Mouse (Mus musculus) limb, embryonic 12.5 days (tissue): ENCODE results near the gene Filip1. TPM values are rescaled to one million over a fixed set of nuclear protein-coding genes. Genes with fewer than 3 reads are reported as not detected.

Source experiments
- ATAC-seq: fragments of 200-750 bp; cut with Nextera tagmentation; 2 replicates; pipeline ENCODE4 v1.8.0; 2017; ENCODE audit warnings: low read depth, moderate TSS enrichment; ENCODE audit not compliant: insufficient number of reproducible peaks, insufficient read depth, low FRiP score, low TSS enrichment
- H3K27ac ChIP-seq: fragments of 300-500 bp; sonication (generic); 2 replicates; pipeline ENCODE4 v1.5.1; 2016; ENCODE audit warnings: mild to moderate bottlenecking, moderate library complexity
- H3K27me3 ChIP-seq: fragments of 300-500 bp; sonication (generic); 2 replicates; pipeline ENCODE4 v1.6.1; 2016; ENCODE audit warnings: mild to moderate bottlenecking, moderate library complexity
- H3K36me3 ChIP-seq: fragments of 300-500 bp; sonication (generic); 2 replicates; pipeline ENCODE4 v1.6.1; 2016; ENCODE audit warnings: mild to moderate bottlenecking, moderate library complexity
- H3K4me1 ChIP-seq: fragments of 300-500 bp; sonication (generic); replicated peaks from 2 replicates; pipeline ENCODE4 v1.6.1; 2016
- H3K4me2 ChIP-seq: fragments of 300-500 bp; sonication (generic); 2 replicates; pipeline ENCODE4 v1.6.1; 2016; ENCODE audit warnings: mild to moderate bottlenecking, moderate library complexity
- H3K4me3 ChIP-seq: fragments of 300-500 bp; sonication (generic); replicated peaks from 2 replicates; pipeline ENCODE4 v1.5.1; 2016; ENCODE audit warnings: mild to moderate bottlenecking
- H3K9ac ChIP-seq: fragments of 300-500 bp; sonication (generic); replicated peaks from 2 replicates; pipeline ENCODE4 v1.6.1; 2016; ENCODE audit warnings: mild to moderate bottlenecking, moderate library complexity
- H3K9me3 ChIP-seq: fragments of 300-500 bp; sonication (generic); 2 replicates; pipeline ENCODE4 v1.6.1; 2016; ENCODE audit warnings: mild to moderate bottlenecking, moderate library complexity
- WGBS: fragments of 180-500 bp; shearing (Covaris S2); methylation state at CpG from one replicate; pipeline ENCODE4 v1.1.7; 2016; 5-methylcytosine and 5-hydroxymethylcytosine counted together
- polyA plus RNA-seq: library from polyadenylated mRNA; unstranded; fragments of >200 nt; fragmentation: Nextera tagmentation; extraction: Ambion mirVana; gene quantifications from 2 replicates; pipeline ENCODE4 v1.2.1, GENCODE M21; 2016

Filip1 gene
- polyA plus RNA-seq, 1 experiment from 2014 or later = 1.6 TPM

DNA sequence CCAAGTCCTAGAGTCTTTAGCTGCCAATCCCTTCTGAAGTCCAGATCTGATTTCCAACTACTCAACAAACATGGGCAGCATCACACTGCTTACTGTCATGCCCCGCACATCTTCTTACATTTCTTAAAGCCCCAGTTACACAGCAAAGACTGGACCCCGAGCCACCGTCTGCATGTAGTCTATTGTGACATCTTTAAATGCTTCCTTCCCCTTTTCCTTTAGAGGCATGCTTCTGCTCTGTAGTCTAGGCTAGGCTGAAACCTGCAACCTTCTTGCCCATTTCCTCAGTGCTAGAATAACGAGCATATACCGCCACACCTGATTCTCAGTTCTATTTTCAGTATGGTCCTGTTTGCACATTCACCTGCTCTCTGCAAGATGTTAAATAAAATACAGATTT is 196.2 kb downstream of the Filip1 start:
- Histone ChIP-seq H3K9ac (no peak overlapping the region), H3K9me3 (0 out of 2 replicates have a peak, but pooled peaks cover 10% of the 10 kb centered on the region), H3K27ac (no peak overlapping the region), H3K27me3 (no peaks in the 10 kb centered on the region), H3K4me3 (no peak overlapping the region), H3K36me3 (no peaks in the 10 kb centered on the region), H3K4me1 (0 out of 2 replicates have a peak, but pooled peaks cover 4% of the 10 kb centered on the region), H3K4me2 (no peak overlapping the region)
- 87% methylated on average over 5 of the region's 5 CpGs for WGBS
- no peak for ATAC-seq

DNA sequence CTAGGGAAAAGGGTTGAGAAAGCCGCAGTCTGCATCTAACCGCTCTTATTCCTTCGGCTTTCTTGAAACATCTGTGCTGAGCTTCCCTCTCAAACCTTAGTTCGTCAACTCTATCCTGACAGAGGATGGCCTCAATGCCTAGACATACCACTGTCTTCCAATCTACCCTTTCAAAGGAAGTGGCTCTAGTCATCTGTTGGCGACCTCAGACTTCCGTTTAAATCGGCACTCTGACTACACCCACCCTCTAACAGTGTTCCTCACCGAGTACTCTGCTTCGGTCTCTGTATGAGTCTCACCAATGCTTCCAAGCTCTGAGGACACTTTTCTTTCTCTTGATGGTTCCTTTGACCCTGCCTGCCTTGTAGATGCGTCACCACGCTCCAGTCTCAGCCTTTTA is 196.6 kb downstream of the Filip1 start:
- no peak overlapping the region for H3K9ac ChIP-seq
- 91% methylated on average over 11 of the region's 11 CpGs for WGBS

GRCm38 (mm10) chr9:79814592-79814991 is 198.1 kb downstream of the Filip1 start:
- 0 out of 2 replicates have a peak, but pooled peaks cover 10% of the 10 kb centered on the region for H3K9me3 ChIP-seq
- H3K27ac ChIP-seq = no peak overlapping the region
- no peaks in the 10 kb centered on the region for H3K36me3 ChIP-seq
- H3K27me3 ChIP-seq = no peaks in the 10 kb centered on the region
- H3K4me3 ChIP-seq = no peak overlapping the region
- ATAC-seq = no peak
- H3K4me1 ChIP-seq = peaks cover 4% of the 10 kb centered on the region; the same call in 1 of the 2 replicates
- H3K4me2 ChIP-seq = no peak overlapping the region
- no peak overlapping the region for H3K9ac ChIP-seq
- 64% methylated on average over 4 of the region's 4 CpGs for WGBS

More for the DNA sequence above, 196.6 kb downstream of the Filip1 start:
- Histone ChIP-seq H3K36me3 (no peaks in the 10 kb centered on the region), H3K4me3 (no peak overlapping the region), H3K27me3 (no peaks in the 10 kb centered on the region), H3K4me2 (no peak overlapping the region), H3K4me1 (0 out of 2 replicates have a peak, but pooled peaks cover 4% of the 10 kb centered on the region), H3K27ac (no peak overlapping the region), H3K9me3 (0 out of 2 replicates have a peak, but pooled peaks cover 10% of the 10 kb centered on the region)
- no peak for ATAC-seq

GRCm38 (mm10) chr9:79810969-79811902 is 201.4 kb downstream of the Filip1 start:
- H3K27me3 ChIP-seq = no peaks in the 10 kb centered on the region
- no peak overlapping the region for H3K27ac ChIP-seq
- ATAC-seq = no peak
- no peak overlapping the region for H3K4me3 ChIP-seq
- H3K9me3 ChIP-seq = no peaks in the 10 kb centered on the region
- peaks cover 4% of the 10 kb centered on the region; the same call in 1 of the 2 replicates for H3K4me1 ChIP-seq
- no peaks in the 10 kb centered on the region for H3K36me3 ChIP-seq
- WGBS = 54% methylated on average over 10 of the region's 11 CpGs
- no peak overlapping the region for H3K4me2 ChIP-seq
- H3K9ac ChIP-seq = no peak overlapping the region

- Histone ChIP-seq H3K27ac (no peak overlapping the region), H3K4me3 (no peak overlapping the region), H3K9me3 (no peaks in the 10 kb centered on the region), H3K4me2 (no peak overlapping the region), H3K4me1 (peaks cover 4% of the 10 kb centered on the region; the same call in 1 of the 2 replicates), H3K36me3 (no peaks in the 10 kb centered on the region), H3K9ac (no peak overlapping the region), H3K27me3 (no peaks in the 10 kb centered on the region; the same call in 1 of the 2 replicates)
- 76% methylated on average over 3 of the region's 3 CpGs for WGBS
- ATAC-seq = no peak
These were observed 202.1 kb downstream of the Filip1 start for GRCm38 (mm10) chr9:79810534-79810933.

DNA sequence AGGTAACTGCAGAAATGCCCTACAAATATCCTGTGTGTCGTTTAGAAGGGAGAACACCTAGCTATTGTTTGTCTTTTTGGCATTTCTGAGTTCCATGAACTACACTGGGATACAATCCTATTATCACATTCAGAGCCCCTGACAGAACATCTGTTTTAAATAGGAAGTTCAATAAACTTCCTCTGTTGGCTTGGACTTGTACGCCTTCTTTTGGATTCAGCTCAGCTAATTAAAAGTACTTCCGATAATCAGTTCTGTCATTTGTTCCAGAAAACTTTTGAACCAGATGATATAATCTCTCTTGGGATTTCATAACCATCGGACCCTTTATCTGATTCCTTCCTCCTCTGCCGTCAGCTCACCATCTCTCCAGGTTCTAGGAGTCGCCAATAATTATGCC is 203.2 kb downstream of the Filip1 start:
- Histone ChIP-seq H3K27me3 (no peaks in the 10 kb centered on the region; the same call in 1 of the 2 replicates), H3K4me1 (peaks cover 4% of the 10 kb centered on the region; the same call in 1 of the 2 replicates), H3K9me3 (no peaks in the 10 kb centered on the region), H3K4me3 (no peak overlapping the region), H3K27ac (no peak overlapping the region), H3K4me2 (no peak overlapping the region), H3K9ac (no peak overlapping the region), H3K36me3 (no peaks in the 10 kb centered on the region)
- WGBS = 33% methylated on average over 6 of the region's 6 CpGs
- ATAC-seq = no peak

- ATAC-seq = no peak
- Histone ChIP-seq H3K9ac (no peak overlapping the region), H3K27ac (no peak overlapping the region), H3K27me3 (no peaks in the 10 kb centered on the region; the same call in 1 of the 2 replicates), H3K9me3 (no peaks in the 10 kb centered on the region), H3K36me3 (no peaks in the 10 kb centered on the region), H3K4me1 (no peaks in the 10 kb centered on the region; the same call in 1 of the 2 replicates), H3K4me2 (no peak overlapping the region), H3K4me3 (no peak overlapping the region)
- WGBS = 54% methylated on average over 4 of the region's 4 CpGs
These were observed 205.5 kb downstream of the Filip1 start for GRCm38 (mm10) chr9:79807178-79807577.

- no peak overlapping the region for H3K4me2 ChIP-seq
- H3K36me3 ChIP-seq = no peaks in the 10 kb centered on the region
- no peak overlapping the region for H3K27ac ChIP-seq
- H3K9ac ChIP-seq = no peak overlapping the region
- 42% methylated on average over 12 of the region's 12 CpGs for WGBS
- H3K4me3 ChIP-seq = no peak overlapping the region
- no peaks in the 10 kb centered on the region for H3K9me3 ChIP-seq
- no peaks in the 10 kb centered on the region; the same call in 1 of the 2 replicates for H3K27me3 ChIP-seq
- ATAC-seq = no peak
- no peaks in the 10 kb centered on the region; the same call in 1 of the 2 replicates for H3K4me1 ChIP-seq
These were observed 206.2 kb downstream of the Filip1 start for GRCm38 (mm10) chr9:79806317-79807075.

DNA sequence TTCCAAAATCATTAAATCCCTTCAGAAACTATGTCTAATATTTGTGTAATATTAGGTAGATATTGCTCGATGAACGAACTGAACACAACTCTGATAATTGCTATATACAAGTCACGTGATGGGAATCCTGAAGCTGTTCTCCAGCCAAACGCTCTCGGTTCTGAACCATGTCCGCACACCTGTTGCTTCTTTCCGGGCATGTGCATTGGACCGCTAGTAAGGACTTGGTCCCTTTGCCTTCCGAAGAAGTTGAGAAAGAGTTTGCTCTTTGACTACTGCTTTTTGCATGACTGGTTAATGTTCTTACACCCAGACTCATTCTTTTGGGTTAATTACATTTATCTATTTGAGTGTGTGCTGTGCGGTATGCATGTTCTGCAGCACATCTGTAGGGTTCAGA is 207.2 kb downstream of the Filip1 start:
- Histone ChIP-seq H3K27ac (no peak overlapping the region), H3K36me3 (no peaks in the 10 kb centered on the region), H3K4me1 (no peaks in the 10 kb centered on the region; the same call in 1 of the 2 replicates), H3K4me3 (no peak overlapping the region), H3K9me3 (no peaks in the 10 kb centered on the region), H3K9ac (no peak overlapping the region), H3K4me2 (no peak overlapping the region), H3K27me3 (no peaks in the 10 kb centered on the region; the same call in 1 of the 2 replicates)
- WGBS = 89% methylated on average over 10 of the region's 10 CpGs
- ATAC-seq = no peak

- no peaks in the 10 kb centered on the region for H3K27me3 ChIP-seq
- peaks cover 7% of the 10 kb centered on the region for H3K4me1 ChIP-seq
- WGBS = 78% methylated on average over 7 of the region's 7 CpGs
- H3K4me3 ChIP-seq = no peak overlapping the region
- no peak overlapping the region for H3K4me2 ChIP-seq
- no peaks in the 10 kb centered on the region for H3K9me3 ChIP-seq
- H3K9ac ChIP-seq = no peak overlapping the region
- H3K27ac ChIP-seq = no peak overlapping the region
- no peaks in the 10 kb centered on the region for H3K36me3 ChIP-seq
- no peak for ATAC-seq
These were observed 216.1 kb downstream of the Filip1 start for GRCm38 (mm10) chr9:79796461-79797135.
